ENCODE assay signal across 8 mouse cellular contexts in the genomic region with DNA sequence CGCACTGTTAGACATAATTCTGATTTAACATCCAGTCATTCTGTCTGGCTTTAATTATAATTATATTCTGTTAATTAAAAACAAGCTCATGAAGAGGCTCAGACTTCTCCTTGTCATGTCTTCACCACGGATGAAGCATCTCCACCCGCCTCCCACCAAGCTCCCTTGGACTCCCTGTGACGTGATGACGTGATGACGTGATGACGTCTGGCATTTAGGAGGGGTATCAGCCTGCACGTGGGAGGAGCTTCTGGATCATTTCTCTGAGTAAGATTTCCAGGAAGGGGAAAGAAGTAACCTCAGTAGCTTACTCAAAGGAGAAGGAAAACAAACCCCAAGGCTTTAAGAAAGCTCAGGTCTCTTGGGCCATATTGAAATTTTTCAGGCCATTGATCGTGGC.
DNase-seq lines count a peak whose midpoint lies in the region; ATAC-seq lines count a peak whose summit lies in the region.

No protein-coding gene starts in this region.

- no peak for ATAC-seq in megakaryocyte progenitor cell, adult 5-6 weeks (replicated peaks; ENCODE audit: poor library complexity)

- DNase-seq in layer of hippocampus, adult 11-12 months (ENCODE audit: low spot score): peak; percentile 17
- no peak for DNase-seq in layer of hippocampus, adult 9-10 months (ENCODE audit: low spot score)
- DNase-seq in ZHBTc4 (ENCODE audit: low read depth, low spot score): peak; percentile 53
- peak; percentile 64 for DNase-seq in embryo, embryonic 11 days
- peak; percentile 15 to 44 for DNase-seq in layer of hippocampus, postnatal 14 days (ENCODE audit: low spot score in 2 of 2)
- no peak for DNase-seq in c-Kit-positive CD71-positive TER-119-positive erythroid progenitor cells, embryonic 14.5 days (ENCODE audit: low spot score)
- DNase-seq in ovary, adult 18-20 months (ENCODE audit: low spot score): no peak

Comparison
In these comparisons a context has a peak if more than half of its experiments do, and no peak if none do; other contexts are left out.
1. DNase-seq: peak in layer of hippocampus, adult 11-12 months (single experiment), ZHBTc4 (single experiment), embryo, embryonic 11 days (single experiment) and layer of hippocampus, postnatal 14 days (2 of 2); none in layer of hippocampus, adult 9-10 months (single experiment), c-Kit-positive CD71-positive TER-119-positive erythroid progenitor cells, embryonic 14.5 days (single experiment) and ovary, adult 18-20 months (single experiment).